Mouse (Mus musculus): ENCODE results near the gene Nhlrc1. TPM values are rescaled to one million over a fixed set of nuclear protein-coding genes. Genes with fewer than 3 reads are reported as not detected.

The Nhlrc1 gene
- total RNA-seq, 2 experiments from 2014 or later: 3.6 to 3.8 TPM

- no peak for DNase-seq (ENCODE audit: low spot score in 2 of 2)
These were observed 498 bp upstream of the Nhlrc1 start for GRCm38 (mm10) chr13:47015195-47015501.

DNA sequence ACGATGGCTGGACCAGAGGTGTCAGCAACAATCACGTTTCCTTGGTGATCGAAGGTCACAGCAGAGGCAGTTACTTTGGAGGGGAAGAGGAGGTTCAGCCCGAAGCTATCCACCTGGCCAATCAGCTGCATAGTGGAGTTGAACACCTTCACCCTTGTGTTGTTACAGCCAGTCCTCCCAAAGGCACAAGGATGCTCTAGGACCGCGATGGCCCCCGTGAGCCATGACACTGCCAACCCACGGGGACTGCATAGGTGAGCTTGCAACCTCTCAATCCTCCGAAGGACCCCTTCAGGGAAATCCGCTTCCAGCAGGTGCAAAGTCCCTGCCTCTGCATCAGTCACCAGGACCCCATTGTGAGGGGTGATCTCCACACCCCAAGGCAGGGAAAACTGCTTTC lies 910 bp downstream of the Nhlrc1 start:
- no peak for DNase-seq (ENCODE audit: low spot score in 2 of 2)

DNA sequence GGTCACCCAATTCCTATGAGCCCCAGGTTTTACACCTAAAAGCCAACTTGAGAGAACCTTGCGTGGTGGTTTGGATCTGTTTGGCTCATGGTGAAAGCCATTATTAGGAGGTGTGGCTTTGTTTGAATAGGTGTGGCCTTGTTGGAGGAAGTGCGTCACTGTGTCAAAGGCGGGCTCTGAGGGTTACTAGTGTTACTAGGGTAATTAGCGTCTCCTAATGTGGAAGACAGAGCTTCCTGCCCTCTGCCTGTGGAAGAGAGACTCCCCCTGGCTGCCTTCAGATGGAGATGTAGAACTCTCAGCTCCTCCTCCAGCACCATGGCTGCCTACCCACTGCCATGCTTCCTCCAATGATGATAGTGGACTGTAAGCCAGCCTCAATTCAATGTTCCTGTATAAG lies 13.1 kb downstream of the Nhlrc1 start:
- no peak for DNase-seq (ENCODE audit: low spot score in 2 of 2)

DNA sequence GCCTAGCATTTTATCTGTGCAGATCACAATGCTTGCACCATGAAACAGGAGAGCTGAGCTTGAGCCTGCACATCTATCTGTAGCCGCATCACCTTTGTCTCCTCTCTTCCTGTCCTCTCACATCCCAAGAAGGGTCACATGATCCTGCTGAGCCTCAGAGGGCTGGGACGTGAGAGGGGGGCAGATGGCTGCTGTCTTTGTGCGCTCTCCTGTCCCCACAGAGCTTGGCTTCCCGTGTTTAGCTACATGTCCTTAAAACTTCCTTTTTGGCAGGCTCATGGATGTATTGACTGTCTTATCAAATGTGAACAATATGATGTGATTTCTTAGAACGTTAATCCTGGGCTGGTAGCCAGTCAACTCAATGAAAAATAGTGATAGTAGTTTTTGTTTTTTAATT lies 15.2 kb downstream of the Nhlrc1 start:
- no peak for DNase-seq (ENCODE audit: low spot score in 2 of 2)

DNA sequence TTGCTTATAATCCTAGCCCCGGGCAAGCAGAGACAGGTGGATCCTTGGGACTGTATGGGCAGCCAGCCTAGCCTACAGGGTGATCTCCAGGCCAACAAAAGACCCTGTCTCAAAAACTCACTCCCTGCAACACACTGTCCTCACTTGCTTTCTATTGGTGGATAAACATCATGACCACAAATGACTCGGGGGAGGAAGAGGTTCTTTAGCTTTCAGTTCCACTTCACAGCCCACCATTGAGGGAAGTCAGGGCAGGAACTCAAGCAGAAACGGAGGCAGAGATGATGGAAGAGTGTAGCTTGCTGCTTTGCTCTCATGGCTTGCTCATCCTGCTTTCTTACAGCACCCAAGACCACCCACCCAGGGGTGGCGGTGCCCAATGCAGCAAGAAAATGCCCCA lies 17.3 kb downstream of the Nhlrc1 start:
- DNase-seq (ENCODE audit: low spot score in 2 of 2): no peak

DNA sequence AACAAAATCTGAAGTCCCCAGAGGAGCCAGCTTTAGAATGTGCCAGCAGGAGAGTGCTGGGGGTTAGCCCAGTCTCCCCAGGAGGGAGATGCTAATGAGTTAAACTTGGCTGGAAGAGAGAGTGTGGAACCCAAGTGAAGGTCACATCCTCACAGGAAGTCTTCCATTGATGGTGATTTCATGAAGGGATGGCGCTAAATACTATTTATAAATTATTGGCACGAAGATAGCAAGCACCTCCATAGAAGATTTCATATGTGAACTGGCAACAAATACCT lies 21.4 kb downstream of the Nhlrc1 start:
- DNase-seq (ENCODE audit: low spot score in 2 of 2): no peak

- DNase-seq (ENCODE audit: low spot score in 2 of 2): no peak
These were observed 22.0 kb downstream of the Nhlrc1 start for GRCm38 (mm10) chr13:46992516-46993273.

GRCm38 (mm10) chr13:46990376-46991011 lies 24.2 kb downstream of the Nhlrc1 start:
- no peak for DNase-seq (ENCODE audit: low spot score in 2 of 2)

DNA sequence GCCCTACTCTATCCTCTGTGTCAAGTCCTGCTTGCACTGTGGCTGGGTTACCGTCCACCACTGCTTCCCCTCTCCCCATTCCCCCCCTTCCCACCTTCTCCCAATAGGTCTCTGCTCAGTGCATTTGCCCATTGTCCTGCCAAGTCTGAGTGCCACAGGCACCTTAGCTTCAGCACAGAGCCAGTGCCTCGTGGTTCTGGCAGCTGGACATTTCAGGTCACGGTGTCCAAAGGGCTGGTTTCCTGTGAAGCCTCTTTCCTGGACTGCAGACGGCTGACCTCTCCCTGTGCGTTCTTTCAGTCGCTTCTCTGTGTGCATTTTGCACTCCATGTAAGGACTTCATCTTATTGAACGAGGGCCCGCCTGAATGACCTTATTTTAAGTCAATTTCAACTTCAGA lies 26.7 kb downstream of the Nhlrc1 start:
- DNase-seq (ENCODE audit: low spot score in 2 of 2): no peak

GRCm38 (mm10) chr13:46986208-46986607 lies 28.4 kb downstream of the Nhlrc1 start:
- no peak for DNase-seq (ENCODE audit: low spot score in 2 of 2)

- no peak for DNase-seq (ENCODE audit: low spot score in 2 of 2)
These were observed 30.8 kb downstream of the Nhlrc1 start for GRCm38 (mm10) chr13:46983878-46984277.

- DNase-seq (ENCODE audit: low spot score in 2 of 2): no peak
These were observed 34.7 kb downstream of the Nhlrc1 start for GRCm38 (mm10) chr13:46979836-46980490.

DNA sequence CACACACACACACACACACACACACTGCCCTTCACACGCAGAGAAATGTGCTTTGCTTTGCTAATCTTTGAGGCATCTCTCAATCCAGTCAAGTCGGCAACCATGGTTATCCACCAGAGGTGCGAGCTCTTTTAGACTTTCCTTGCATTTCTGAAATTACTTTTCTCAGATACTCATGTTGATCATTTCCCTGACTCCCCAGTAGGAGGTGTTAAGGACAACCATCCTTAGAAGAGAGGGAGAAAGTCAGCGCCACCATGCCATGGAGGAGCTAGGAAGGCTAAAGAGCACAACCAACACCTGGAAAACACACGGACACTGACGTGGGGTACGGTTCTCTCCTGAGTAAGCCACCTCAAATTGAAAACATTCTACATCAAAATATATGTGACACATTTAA lies 38.1 kb downstream of the Nhlrc1 start:
- no peak for DNase-seq (ENCODE audit: low spot score in 2 of 2)

DNA sequence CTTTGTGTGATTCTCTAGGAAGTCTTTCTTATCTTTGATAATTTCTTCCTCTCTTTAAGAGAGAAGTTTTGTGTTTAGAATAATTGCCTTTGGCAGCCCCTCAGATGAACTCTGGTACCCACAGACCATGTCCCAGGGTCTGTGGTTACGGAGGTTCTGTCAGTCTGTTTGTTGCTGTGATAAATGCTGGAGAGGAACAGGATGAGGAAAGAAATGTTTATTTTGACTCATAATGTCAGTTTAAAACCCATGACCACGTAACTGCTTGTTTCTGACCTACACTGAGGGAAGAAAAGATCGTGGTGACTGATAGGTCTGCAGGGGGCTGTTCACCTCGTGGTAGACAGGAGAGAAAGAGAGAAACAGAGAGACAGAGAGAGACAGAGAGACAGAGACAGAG lies 38.7 kb downstream of the Nhlrc1 start:
- no peak for DNase-seq (ENCODE audit: low spot score in 2 of 2)

DNA sequence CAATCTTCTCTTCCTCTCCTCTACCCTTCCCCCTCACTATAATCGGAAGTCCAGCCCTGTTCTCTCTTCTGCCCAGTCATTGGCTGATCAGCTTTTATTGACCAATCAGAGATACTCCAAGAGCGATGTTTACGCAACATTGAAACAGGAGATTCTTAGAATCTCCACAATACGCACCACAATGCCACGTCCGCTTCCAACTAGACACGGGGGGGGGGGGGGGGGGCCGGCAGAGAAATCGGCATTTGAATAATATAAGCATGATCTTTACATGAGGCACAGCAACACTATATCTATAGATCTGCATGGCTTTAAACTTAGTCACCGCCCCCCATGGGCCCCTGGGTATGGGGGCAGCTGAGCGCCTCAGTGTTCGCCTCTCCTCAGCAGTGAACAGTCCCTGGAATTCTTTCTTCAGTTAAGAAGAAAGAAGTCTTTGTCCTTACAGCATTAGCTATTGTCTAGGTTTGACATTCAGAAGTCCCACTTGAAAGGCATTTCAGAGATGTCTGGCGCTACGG lies 39.6 kb downstream of the Nhlrc1 start:
- DNase-seq (ENCODE audit: low spot score in 2 of 2): no peak

- no peak for DNase-seq (ENCODE audit: low spot score in 2 of 2)
These were observed 44.2 kb downstream of the Nhlrc1 start for GRCm38 (mm10) chr13:46970286-46970945.

DNA sequence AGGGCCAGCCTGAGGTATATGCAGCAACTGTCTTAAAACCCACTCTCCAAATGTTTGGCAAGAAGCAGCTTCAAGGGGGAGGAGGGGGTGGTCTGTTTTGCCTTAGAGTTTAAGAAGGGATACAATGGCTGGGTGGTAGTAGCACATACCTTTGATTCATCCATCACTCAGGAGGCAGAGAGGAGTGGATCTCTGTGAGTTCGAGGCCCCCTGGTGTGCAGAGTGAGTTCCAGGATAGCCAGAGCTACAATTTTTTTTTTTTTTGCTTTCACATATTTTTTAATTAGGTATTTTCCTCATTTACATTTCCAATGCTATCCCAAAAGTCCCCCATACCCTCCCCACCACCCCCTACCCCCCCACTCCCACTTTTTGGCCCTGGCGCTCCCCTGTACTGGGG lies 46.0 kb downstream of the Nhlrc1 start:
- DNase-seq (ENCODE audit: low spot score in 2 of 2): no peak

- no peak for DNase-seq (ENCODE audit: low spot score in 2 of 2)
These were observed 47.3 kb downstream of the Nhlrc1 start for GRCm38 (mm10) chr13:46967308-46967707.

Data from gastrocnemius, postnatal 4 days (tissue).